Mouse (Mus musculus) embryo, embryonic 11.5 days (tissue): Measurements from ENCODE around the gene Samd9l.
"Not testable (repeated sequence)": the region's sequence is repeated elsewhere in the genome, so short reads cannot be mapped to it uniquely, and the experiment has no call there.

Source experiments
- DNase-seq: peaks from one replicate; pipeline ENCODE4 v3.0.0-alpha.2; 2012; ENCODE audit warnings: low read depth, low spot score

The Samd9l gene

GRCm38 (mm10) chr6:3343603-3344247 is 55.6 kb downstream of the Samd9l start:
- not testable (repeated sequence) for DNase-seq

- DNase-seq: no peak
Observed at GRCm38 (mm10) chr6:3341479-3341878, 57.9 kb downstream of the Samd9l start.

GRCm38 (mm10) chr6:3340928-3341327 is 58.4 kb downstream of the Samd9l start:
- DNase-seq: not testable (repeated sequence)

GRCm38 (mm10) chr6:3339131-3339530 is 60.2 kb downstream of the Samd9l start:
- not testable (repeated sequence) for DNase-seq
